Mouse (Mus musculus) left cerebral cortex, postnatal 14 days (tissue): ENCODE results near the gene Rnf180. TPM values are rescaled to one million over a fixed set of nuclear protein-coding genes. Genes with fewer than 3 reads are reported as not detected.

Source experiments
- DNase-seq, 2 experiments: peaks; one replicate each; pipeline ENCODE4 v3.0.0; 2021 to 2022; ENCODE audit warnings: low spot score in 2 of 2, mixed read lengths in 1 of 2
- intact Hi-C: fragments of 180-260 bp; cut with DNase I; formaldehyde crosslinking; loops from one replicate; pipeline ENCODE4 v1.15.1; 2025
- total RNA-seq, 2 experiments: library from RNA; stranded (reverse); gene quantifications; 2 replicates each; pipeline ENCODE4 v1.2.3; 2021

Gene Rnf180
- total RNA-seq, 2 experiments from 2014 or later = 20.2 to 20.9 TPM

- peak; percentile 81 to 89 for DNase-seq
- intact Hi-C loops = loop anchor here (2.0 kb wide), 1 partner anchor 110 kb away; no protein-coding TSS in a partner anchor
Measured at GRCm38 (mm10) chr13:105266746-105267145, 27.9 kb downstream of the Rnf180 start.

GRCm38 (mm10) chr13:105256757-105257433, 37.7 kb downstream of the Rnf180 start:
- intact Hi-C loops = no loop called here
- DNase-seq = no peak

GRCm38 (mm10) chr13:105250767-105251166, 43.8 kb downstream of the Rnf180 start:
- DNase-seq = no peak
- intact Hi-C loops = no loop called here

- no peak for DNase-seq
- intact Hi-C loops = no loop called here
Measured at GRCm38 (mm10) chr13:105250264-105250663, 44.4 kb downstream of the Rnf180 start.

GRCm38 (mm10) chr13:105249599-105249998, 45.0 kb downstream of the Rnf180 start:
- no peak for DNase-seq
- intact Hi-C loops = no loop called here

- intact Hi-C loops = no loop called here
Measured at GRCm38 (mm10) chr13:105247691-105248090, 46.9 kb downstream of the Rnf180 start.

GRCm38 (mm10) chr13:105240810-105241209, 53.8 kb downstream of the Rnf180 start:
- intact Hi-C loops = no loop called here
- DNase-seq = no peak

More at GRCm38 (mm10) chr13:105247691-105248090, 46.9 kb downstream of the Rnf180 start:
- no peak for DNase-seq

- DNase-seq = no peak
- intact Hi-C loops = loop anchor here (10.0 kb wide), 1 partner anchor 412 kb away; the partner anchor contains the start of gene Cwc27
Measured at GRCm38 (mm10) chr13:105227126-105227525, 67.5 kb downstream of the Rnf180 start.

- intact Hi-C loops = loop anchor here (5.0 to 10.0 kb wide), 3 partner anchors 172 to 409 kb away; partner anchors contain the start of genes Cwc27 and Rgs7bp
- no peak for DNase-seq
Measured at GRCm38 (mm10) chr13:105224048-105224447, 70.6 kb downstream of the Rnf180 start.

- peak; percentile 22 to 34 for DNase-seq
- intact Hi-C loops = loop anchor here (5.0 to 10.0 kb wide), 3 partner anchors 171 to 408 kb away; partner anchors contain the start of genes Cwc27 and Rgs7bp
Measured at GRCm38 (mm10) chr13:105223147-105223546, 71.5 kb downstream of the Rnf180 start.

- intact Hi-C loops = loop anchor here (5.0 to 10.0 kb wide), 3 partner anchors 170 to 407 kb away; partner anchors contain the start of genes Cwc27 and Rgs7bp
- DNase-seq = no peak
Measured at GRCm38 (mm10) chr13:105222016-105222725, 72.4 kb downstream of the Rnf180 start.

GRCm38 (mm10) chr13:105210746-105211145, 83.9 kb downstream of the Rnf180 start:
- intact Hi-C loops = no loop called here
- DNase-seq = no peak

GRCm38 (mm10) chr13:105203851-105204250, 90.8 kb downstream of the Rnf180 start:
- DNase-seq = no peak
- intact Hi-C loops = no loop called here

GRCm38 (mm10) chr13:105198658-105199057, 96.0 kb downstream of the Rnf180 start:
- DNase-seq = no peak
- intact Hi-C loops = no loop called here

GRCm38 (mm10) chr13:105198028-105198427, 96.6 kb downstream of the Rnf180 start:
- DNase-seq = no peak
- intact Hi-C loops = no loop called here

GRCm38 (mm10) chr13:105193583-105193982, 101.0 kb downstream of the Rnf180 start:
- intact Hi-C loops = no loop called here
- peak in 1 of 2 experiments; percentile 11 for DNase-seq

- DNase-seq = peak in 1 of 2 experiments; percentile 30
- intact Hi-C loops = no loop called here
Measured at GRCm38 (mm10) chr13:105188730-105189129, 105.9 kb downstream of the Rnf180 start.

- DNase-seq = no peak
- intact Hi-C loops = no loop called here
Measured at GRCm38 (mm10) chr13:105180781-105181180, 113.8 kb downstream of the Rnf180 start.

GRCm38 (mm10) chr13:105165441-105165840, 129.2 kb downstream of the Rnf180 start:
- DNase-seq = no peak
- intact Hi-C loops = no loop called here

- intact Hi-C loops = no loop called here
- peak; percentile 22 to 40 for DNase-seq
Measured at GRCm38 (mm10) chr13:105153955-105154354, 140.7 kb downstream of the Rnf180 start.
